Mouse (Mus musculus): ENCODE measurements around the gene Olfr849. TPM values are rescaled to one million over a fixed set of nuclear protein-coding genes. Genes with fewer than 3 reads are reported as not detected.

Gene Olfr849
- not detected in 2 replicates for total RNA-seq (2015; ENCODE audit: low replicate concordance)
- total RNA-seq (2017; ENCODE audit: low replicate concordance) = not detected in 2 replicates

- no peak for ATAC-seq (replicated peaks; ENCODE audit: low FRiP score, poor library complexity, severe bottlenecking)
These were observed at the start of gene Olfr849 for GRCm38 (mm10) chr9:19439966-19440365. Olfr849 (plus strand) TSS chr9:19440266.

- no peak for ATAC-seq (replicated peaks; ENCODE audit: low FRiP score, poor library complexity, severe bottlenecking)
These were observed 38.1 kb downstream of the Olfr849 start, which contains the start of gene Olfr850 for GRCm38 (mm10) chr9:19478148-19478547. Olfr850 (minus strand) TSS chr9:19478248.

GRCm38 (mm10) chr9:19492995-19493394, 52.9 kb downstream of the Olfr849 start, which contains the start of gene Olfr851:
Olfr851 (plus strand) TSS chr9:19493295.
- no peak for ATAC-seq (replicated peaks; ENCODE audit: low FRiP score, poor library complexity, severe bottlenecking)

Other genes starting within 250 kb of the Olfr849 start
- gene Olfr843, start 188.3 kb upstream of the Olfr849 start, total RNA-seq (2015; ENCODE audit: low replicate concordance) = not detected in 2 replicates
- not detected in 2 replicates for gene Olfr843, start 188.3 kb upstream of the Olfr849 start, total RNA-seq (2017; ENCODE audit: low replicate concordance)
- gene Olfr844, start 123.9 kb upstream of the Olfr849 start, total RNA-seq (2015; ENCODE audit: low replicate concordance) = not detected in 2 replicates
- not detected in 2 replicates for gene Olfr844, start 123.9 kb upstream of the Olfr849 start, total RNA-seq (2017; ENCODE audit: low replicate concordance)
- not detected in 2 replicates for gene Olfr845, start 103.8 kb upstream of the Olfr849 start, total RNA-seq (2015; ENCODE audit: low replicate concordance)
- not detected in 2 replicates for gene Olfr845, start 103.8 kb upstream of the Olfr849 start, total RNA-seq (2017; ENCODE audit: low replicate concordance)
- gene Olfr846, start 76.3 kb upstream of the Olfr849 start, total RNA-seq (2015; ENCODE audit: low replicate concordance) = not detected in 2 replicates
- not detected in 2 replicates for gene Olfr846, start 76.3 kb upstream of the Olfr849 start, total RNA-seq (2017; ENCODE audit: low replicate concordance)
- not detected in 2 replicates for gene Olfr847, start 61.6 kb upstream of the Olfr849 start, total RNA-seq (2015; ENCODE audit: low replicate concordance)
- not detected in 2 replicates for gene Olfr847, start 61.6 kb upstream of the Olfr849 start, total RNA-seq (2017; ENCODE audit: low replicate concordance)
- not detected in 2 replicates for gene Olfr850, start 38.0 kb downstream of the Olfr849 start, total RNA-seq (2015; ENCODE audit: low replicate concordance)
- gene Olfr850, start 38.0 kb downstream of the Olfr849 start, total RNA-seq (2017; ENCODE audit: low replicate concordance) = not detected in 2 replicates
- gene Olfr851, start 53.0 kb downstream of the Olfr849 start, total RNA-seq (2015; ENCODE audit: low replicate concordance) = not detected in 2 replicates
- gene Olfr851, start 53.0 kb downstream of the Olfr849 start, total RNA-seq (2017; ENCODE audit: low replicate concordance) = not detected in 2 replicates
- gene Olfr853, start 100.8 kb downstream of the Olfr849 start, total RNA-seq (2015; ENCODE audit: low replicate concordance) = not detected in 2 replicates
- gene Olfr853, start 100.8 kb downstream of the Olfr849 start, total RNA-seq (2017; ENCODE audit: low replicate concordance) = not detected in 2 replicates
- not detected in 2 replicates for gene Olfr854, start 127.1 kb downstream of the Olfr849 start, total RNA-seq (2015; ENCODE audit: low replicate concordance)
- gene Olfr854, start 127.1 kb downstream of the Olfr849 start, total RNA-seq (2017; ENCODE audit: low replicate concordance) = not detected in 2 replicates
- gene Olfr855, start 142.4 kb downstream of the Olfr849 start, total RNA-seq (2015; ENCODE audit: low replicate concordance) = not detected in 2 replicates
- not detected in 2 replicates for gene Olfr855, start 142.4 kb downstream of the Olfr849 start, total RNA-seq (2017; ENCODE audit: low replicate concordance)
- 5.8 and 7.5 TPM in 2 replicates for gene Zfp317, start 181.8 kb downstream of the Olfr849 start, total RNA-seq (2015; ENCODE audit: low replicate concordance)
- gene Zfp317, start 181.8 kb downstream of the Olfr849 start, total RNA-seq (2017; ENCODE audit: low replicate concordance) = 4.3 and 11.3 TPM in 2 replicates